Mouse (Mus musculus) kidney, adult 2 months (tissue): ENCODE measurements at regions not wholly inside any gene's neighbourhood (a gene's known extent, or its start where the extent isn't known, plus 50 kb on each side); places are given as distances from the start of the nearest gene placed in this dataset.

Experiments
- DNase-seq: peaks from one replicate; pipeline ENCODE4 v3.0.0; 2021
- H3K27ac ChIP-seq: fragments of 200-500 bp; 2 replicates; pipeline ENCODE4 v1.5.1; 2012; ENCODE audit warnings: low read depth, low read length, control low read depth, inconsistent platforms; ENCODE audit not compliant: insufficient read depth
- H3K27me3 ChIP-seq: fragments of 200-500 bp; replicated peaks from 2 replicates; pipeline ENCODE4 v1.6.1; 2012; ENCODE audit warnings: mild to moderate bottlenecking, moderate library complexity, low read length, inconsistent platforms; ENCODE audit not compliant: control insufficient read depth, insufficient read depth
- H3K36me3 ChIP-seq: fragments of 200-500 bp; 2 replicates; pipeline ENCODE4 v1.6.1; 2012; ENCODE audit warnings: mild to moderate bottlenecking, moderate library complexity, low read length, inconsistent platforms; ENCODE audit not compliant: control insufficient read depth, insufficient read depth
- H3K4me1 ChIP-seq: fragments of 200-500 bp; 2 replicates; pipeline ENCODE4 v1.6.1; 2011; ENCODE audit warnings: low read length; ENCODE audit not compliant: control insufficient read depth, insufficient read depth
- H3K4me3 ChIP-seq: fragments of 200-500 bp; 2 replicates; pipeline ENCODE4 v1.5.1; 2011; ENCODE audit warnings: mild to moderate bottlenecking, low read depth, low read length, control low read depth; ENCODE audit not compliant: insufficient read depth
- CTCF ChIP-seq: fragments of 200-500 bp; conservative IDR thresholded peaks from 2 replicates; pipeline ENCODE4 v1.5.1; 2011; ENCODE audit warnings: low read depth, mild to moderate bottlenecking, control low read depth, low read length, moderate library complexity, mixed read lengths; ENCODE audit not compliant: insufficient read depth, insufficient read length
- POLR2A ChIP-seq: fragments of 200-500 bp; IDR thresholded peaks from one replicate; pipeline ENCODE4 v1.6.1; 2011; ENCODE audit warnings: low read depth, low read length, control low read depth
- WGBS: fragments of 180-500 bp; shearing (Covaris S2); methylation state at CpG from one replicate; pipeline ENCODE4 v1.1.7; 2018; 5-methylcytosine and 5-hydroxymethylcytosine counted together

GRCm38 (mm10) chr12:51527854-51528253 is 65.3 kb upstream of the Coch start:
- DNase-seq, result no peak
- no peak for TF ChIP-seq POLR2A
- TF ChIP-seq CTCF, result no peak
- no peaks in the 10 kb centered on the region for H3K4me1 ChIP-seq
- 85% methylated on average over 2 of the region's 2 CpGs for WGBS
- no peaks in the 10 kb centered on the region for H3K27me3 ChIP-seq
- no peak overlapping the region for H3K27ac ChIP-seq
- H3K4me3 ChIP-seq, result no peak overlapping the region
- no peaks in the 10 kb centered on the region for H3K36me3 ChIP-seq

GRCm38 (mm10) chr12:51534606-51535005 is 58.5 kb upstream of the Coch start:
- H3K27ac ChIP-seq, result no peak overlapping the region
- H3K4me1 ChIP-seq, result no peaks in the 10 kb centered on the region
- no peak for TF ChIP-seq POLR2A
- TF ChIP-seq CTCF, result no peak
- H3K4me3 ChIP-seq, result no peak overlapping the region
- no peak for DNase-seq
- no peaks in the 10 kb centered on the region for H3K27me3 ChIP-seq
- no peaks in the 10 kb centered on the region for H3K36me3 ChIP-seq
- 17% methylated on average over 5 of the region's 5 CpGs for WGBS

GRCm38 (mm10) chr12:51535056-51535640 is 58.0 kb upstream of the Coch start:
- WGBS, result 58% methylated on average over 5 of the region's 5 CpGs
- no peaks in the 10 kb centered on the region for H3K4me1 ChIP-seq
- no peaks in the 10 kb centered on the region for H3K36me3 ChIP-seq
- no peak overlapping the region for H3K27ac ChIP-seq
- TF ChIP-seq POLR2A (no peak), CTCF (no peak)
- no peak for DNase-seq
- H3K27me3 ChIP-seq, result no peaks in the 10 kb centered on the region
- no peak overlapping the region for H3K4me3 ChIP-seq
